In genomic region chr13:46179916-46180315, GRCm38 (mm10) we compare ENCODE assay signal across 13 mouse cellular contexts.
"Had no signal": no experiment of that assay in that cellular context is flagged by ENCODE, and none has a peak within 500 bp of the region (broad histone marks: within the 10 kb centered on the region; RNA-seq: fewer than 3 reads in every experiment).

No protein-coding gene starts in this region.

- DNase-seq: liver; lung, adult 18-20 months; lung, postnatal 36 days; thymus, adult 18-20 months; thymus, postnatal 36 days had no signal

- H3K36me3 ChIP-seq: limb, embryonic 10.5 days; limb, embryonic 13.5 days; liver, embryonic 12.5 days; liver, embryonic 15.5 days; lung, embryonic 15.5 days; midbrain, embryonic 13.5 days; neural tube, embryonic 12.5 days had no signal

- H3K27me3 ChIP-seq: liver, embryonic 12.5 days; liver, embryonic 15.5 days; lung, embryonic 15.5 days; midbrain, embryonic 13.5 days; neural tube, embryonic 12.5 days had no signal

- ATAC-seq: liver, embryonic 12.5 days had no signal

- H3K4me2 ChIP-seq: liver, embryonic 12.5 days; liver, embryonic 15.5 days had no signal

- H3K4me1 ChIP-seq: liver, embryonic 12.5 days had no signal

- H3K27ac ChIP-seq: kidney, postnatal 0 days; limb, embryonic 10.5 days; limb, embryonic 13.5 days; liver, embryonic 12.5 days; liver, embryonic 15.5 days; lung, embryonic 15.5 days; neural tube, embryonic 12.5 days had no signal

- H3K9me3 ChIP-seq: limb, embryonic 10.5 days; limb, embryonic 13.5 days; liver, embryonic 12.5 days; liver, embryonic 15.5 days; lung, embryonic 15.5 days; midbrain, embryonic 13.5 days; neural tube, embryonic 12.5 days had no signal

- H3K4me3 ChIP-seq: limb, embryonic 10.5 days; limb, embryonic 13.5 days; liver, embryonic 12.5 days; liver, embryonic 15.5 days; lung, embryonic 15.5 days; midbrain, embryonic 13.5 days; neural tube, embryonic 12.5 days had no signal

- H3K9ac ChIP-seq: limb, embryonic 13.5 days; liver, embryonic 12.5 days; liver, embryonic 15.5 days; lung, embryonic 15.5 days; midbrain, embryonic 13.5 days had no signal
